Comparison of ENCODE assay signal across 17 mouse cellular contexts in the genomic region with DNA sequence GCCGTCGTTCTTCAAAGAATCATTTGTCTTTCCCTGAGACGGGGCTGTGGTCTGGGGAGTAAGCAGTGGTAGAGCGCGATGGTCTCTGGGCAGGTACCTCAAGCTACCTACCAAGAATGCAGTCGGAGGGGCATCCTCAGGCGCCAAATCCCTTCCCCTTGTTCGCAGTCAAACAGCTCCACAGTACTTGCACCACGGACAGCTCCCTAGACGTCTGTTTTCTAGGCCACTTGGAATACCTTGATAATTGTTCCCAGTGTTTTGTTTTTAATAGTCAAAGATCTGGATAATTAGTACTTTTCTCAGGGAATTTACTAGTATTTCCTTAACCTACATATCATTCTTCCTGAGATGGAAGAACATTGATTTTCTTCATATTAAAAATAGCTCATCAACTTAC. TPM values are rescaled to one million over a fixed set of nuclear protein-coding genes. Genes with fewer than 3 reads are reported as not detected.
DNase-seq lines count a peak whose midpoint lies in the region; ATAC-seq and TF ChIP-seq lines count a peak whose summit lies in the region.
"Had no signal": no experiment of that assay in that cellular context is flagged by ENCODE, and none has a peak within 500 bp of the region (broad histone marks: within the 10 kb centered on the region; RNA-seq: fewer than 3 reads in every experiment).

No protein-coding gene starts in this region.

- H3K4me3 ChIP-seq in forebrain, embryonic 14.5 days (ENCODE audit: low read depth, low read length): no peak overlapping the region; the same call in 1 of the 2 replicates
- H3K4me3 ChIP-seq in forebrain, embryonic 11.5 days (ENCODE audit: low read depth, low read length): no peak overlapping the region
- H3K4me3 ChIP-seq in MEL (ENCODE audit: control insufficient read depth in 1 of 2, insufficient read depth in 1 of 2, low read depth in 2 of 2, low read length in 2 of 2): no peak overlapping the region
- peak overlapping the region; percentile 70 for H3K4me3 ChIP-seq in forebrain, embryonic 16.5 days (replicated peaks; ENCODE audit: low read length)
- peak overlapping the region; percentile 65 for H3K4me3 ChIP-seq in midbrain, embryonic 14.5 days (replicated peaks; ENCODE audit: low read depth, low read length)

- no peaks in the 10 kb centered on the region for H3K9me3 ChIP-seq in forebrain, embryonic 14.5 days (replicated peaks; ENCODE audit: control insufficient read depth, low read length)
- no peaks in the 10 kb centered on the region for H3K9me3 ChIP-seq in forebrain, embryonic 11.5 days (ENCODE audit: control insufficient read depth, low read length)
- no peaks in the 10 kb centered on the region for H3K9me3 ChIP-seq in MEL (replicated peaks; ENCODE audit: insufficient read depth, low read length)
- H3K9me3 ChIP-seq in forebrain, embryonic 16.5 days (ENCODE audit: control insufficient read depth, low read length): no peaks in the 10 kb centered on the region
- no peaks in the 10 kb centered on the region for H3K9me3 ChIP-seq in midbrain, embryonic 14.5 days (ENCODE audit: control insufficient read depth, low read length)
- H3K9me3 ChIP-seq: liver, embryonic 12.5 days had no signal

- no peak overlapping the region for H3K27ac ChIP-seq in forebrain, embryonic 14.5 days (ENCODE audit: low read depth, low read length)
- H3K27ac ChIP-seq in forebrain, embryonic 11.5 days (ENCODE audit: low read depth, low read length): no peak overlapping the region
- no peak overlapping the region for H3K27ac ChIP-seq in MEL (ENCODE audit: control insufficient read depth, low read depth, low read length)
- H3K27ac ChIP-seq in forebrain, embryonic 16.5 days (ENCODE audit: low read length): no peak overlapping the region
- H3K27ac ChIP-seq in midbrain, embryonic 14.5 days (replicated peaks; ENCODE audit: low read depth, low read length): peak overlapping the region; percentile 32; the same call in 1 of the 2 replicates
- H3K27ac ChIP-seq: liver, embryonic 12.5 days had no signal

- peaks cover 9% of the 10 kb centered on the region; the same call in 1 of the 2 replicates for H3K27me3 ChIP-seq in forebrain, embryonic 14.5 days (replicated peaks; ENCODE audit: control insufficient read depth, insufficient read depth, low read length)
- H3K27me3 ChIP-seq in forebrain, embryonic 11.5 days (ENCODE audit: control insufficient read depth, insufficient read depth, low read length): peaks cover 11% of the 10 kb centered on the region; the same call in 1 of the 2 replicates
- no peaks in the 10 kb centered on the region for H3K27me3 ChIP-seq in MEL (ENCODE audit: control insufficient read depth in 1 of 2, insufficient read depth in 2 of 2, low read length in 2 of 2)
- 0 out of 2 replicates have a peak, but pooled peaks cover 7% of the 10 kb centered on the region for H3K27me3 ChIP-seq in forebrain, embryonic 16.5 days (replicated peaks; ENCODE audit: control insufficient read depth, insufficient read depth, low read length)
- H3K27me3 ChIP-seq in midbrain, embryonic 14.5 days (ENCODE audit: control insufficient read depth, insufficient read depth, low read length): no peaks in the 10 kb centered on the region

- H3K36me3 ChIP-seq in forebrain, embryonic 14.5 days (ENCODE audit: control insufficient read depth, insufficient read depth, low read length): no peaks in the 10 kb centered on the region
- no peaks in the 10 kb centered on the region for H3K36me3 ChIP-seq in forebrain, embryonic 11.5 days (ENCODE audit: control insufficient read depth, insufficient read depth, low read length)
- no peaks in the 10 kb centered on the region for H3K36me3 ChIP-seq in MEL (ENCODE audit: control insufficient read depth in 1 of 2, insufficient read depth in 2 of 2, low read length in 2 of 2)
- no peaks in the 10 kb centered on the region for H3K36me3 ChIP-seq in forebrain, embryonic 16.5 days (ENCODE audit: control insufficient read depth, insufficient read depth)
- H3K36me3 ChIP-seq in midbrain, embryonic 14.5 days (ENCODE audit: control insufficient read depth, insufficient read depth, low read length): no peaks in the 10 kb centered on the region
- H3K36me3 ChIP-seq: liver, embryonic 12.5 days had no signal

- H3K4me1 ChIP-seq in forebrain, embryonic 14.5 days (ENCODE audit: control insufficient read depth, insufficient read depth, low read length): peaks cover 7% of the 10 kb centered on the region
- H3K4me1 ChIP-seq in forebrain, embryonic 11.5 days (replicated peaks; ENCODE audit: control insufficient read depth, insufficient read depth, low read length): no peaks in the 10 kb centered on the region
- H3K4me1 ChIP-seq in MEL (ENCODE audit: control insufficient read depth in 1 of 2, insufficient read depth in 2 of 2, low read length in 2 of 2): no peaks in the 10 kb centered on the region
- H3K4me1 ChIP-seq in forebrain, embryonic 16.5 days (replicated peaks; ENCODE audit: control insufficient read depth, insufficient read depth, low read length): peaks cover 19% of the 10 kb centered on the region
- peaks cover 34% of the 10 kb centered on the region for H3K4me1 ChIP-seq in midbrain, embryonic 14.5 days (ENCODE audit: control insufficient read depth, insufficient read depth, low read length)
- H3K4me1 ChIP-seq: liver, embryonic 12.5 days had no signal

- no peak for TF ChIP-seq CTCF in MEL (IDR thresholded peaks at IDR 0.05 in 2 of 3, conservative IDR thresholded peaks at IDR 0.05 in 1 of 3; ENCODE audit: control insufficient read depth in 1 of 3, insufficient read depth in 1 of 3, low read depth in 2 of 3, low read length in 3 of 3, poor library complexity in 1 of 3, severe bottlenecking in 1 of 3)

- no peak for TF ChIP-seq EP300 in MEL (IDR thresholded peaks at IDR 0.05; ENCODE audit: low read depth in 1 of 2, low read length in 2 of 2)

- H3K9ac ChIP-seq in forebrain, embryonic 14.5 days (ENCODE audit: low read length): no peak overlapping the region
- no peak overlapping the region for H3K9ac ChIP-seq in forebrain, embryonic 11.5 days (ENCODE audit: low read length)
- no peak overlapping the region for H3K9ac ChIP-seq in MEL (ENCODE audit: control insufficient read depth, low read depth, low read length, poor library complexity, severe bottlenecking)
- H3K9ac ChIP-seq in forebrain, embryonic 16.5 days (replicated peaks; ENCODE audit: low read depth, low read length): no peak overlapping the region
- no peak overlapping the region for H3K9ac ChIP-seq in midbrain, embryonic 14.5 days (replicated peaks; ENCODE audit: low read length)
- H3K9ac ChIP-seq: liver, embryonic 12.5 days had no signal

- no peaks in the 10 kb centered on the region for H3K79me2 ChIP-seq in MEL (ENCODE audit: control insufficient read depth, insufficient read depth, low read length, poor library complexity)

- TF ChIP-seq RAD21 in MEL (IDR thresholded peaks at IDR 0.05; ENCODE audit: low read depth, low read length): no peak

- 28% methylated on average over 10 of the region's 10 CpGs for WGBS in forebrain, embryonic 14.5 days
- 29% methylated on average over 10 of the region's 10 CpGs for WGBS in forebrain, embryonic 11.5 days
- 26% methylated on average over 10 of the region's 10 CpGs for WGBS in forebrain, embryonic 16.5 days
- 29% methylated on average over 10 of the region's 10 CpGs for WGBS in midbrain, embryonic 14.5 days

- no peak for ATAC-seq in forebrain, embryonic 14.5 days
- ATAC-seq in forebrain, embryonic 11.5 days (replicated peaks; ENCODE audit: low FRiP score): no peak
- no peak for ATAC-seq in forebrain, embryonic 16.5 days
- ATAC-seq in midbrain, embryonic 14.5 days (ENCODE audit: low FRiP score, low TSS enrichment): no peak
- ATAC-seq in megakaryocyte-erythroid progenitor cell, adult 5-6 weeks (replicated peaks; ENCODE audit: low FRiP score, low TSS enrichment, poor library complexity, severe bottlenecking): no peak
- ATAC-seq: liver, embryonic 12.5 days had no signal

- no peak for TF ChIP-seq POLR2A in MEL (IDR thresholded peaks at IDR 0.05; ENCODE audit: control insufficient read depth in 1 of 2, insufficient read depth in 1 of 2, low read depth in 1 of 2, low read length in 2 of 2, poor library complexity in 1 of 2)

- peak overlapping the region; percentile 69; the same call in 1 of the 2 replicates for H3K4me2 ChIP-seq in forebrain, embryonic 14.5 days (ENCODE audit: low read length)
- no peak overlapping the region for H3K4me2 ChIP-seq in forebrain, embryonic 11.5 days (ENCODE audit: low read depth, low read length, severe bottlenecking)
- H3K4me2 ChIP-seq in forebrain, embryonic 16.5 days (ENCODE audit: low read length): peak overlapping the region; percentile 72
- peak overlapping the region; percentile 58 for H3K4me2 ChIP-seq in midbrain, embryonic 14.5 days (ENCODE audit: low read length)

- no peak for DNase-seq in forebrain, embryonic 14.5 days (ENCODE audit: low spot score)
- no peak for DNase-seq in forebrain, embryonic 11.5 days (ENCODE audit: low spot score)
- peak; percentile 4 for DNase-seq in MEL (ENCODE audit: low read depth, low spot score)
- peak; percentile 16 for DNase-seq in midbrain, embryonic 14.5 days
- DNase-seq in layer of hippocampus, postnatal 25 days (ENCODE audit: extremely low spot score in 1 of 2, low spot score in 1 of 2): no peak
- DNase-seq in yolk sac, embryonic 10.5 days (ENCODE audit: low spot score): no peak
- DNase-seq: heart, adult 18-20 months; heart, postnatal 14 days; kidney, adult 8-10 months; lung, postnatal 36 days; thymus, postnatal 14 days had no signal

RNA-seq across cellular contexts. Expression of a gene that starts 0.8 kb away (rescaled TPM):
- 6.0 and 7.5 TPM in 2 replicates for polyA plus RNA-seq in forebrain, embryonic 14.5 days (2014; fragmentation: Nextera tagmentation; extraction: Ambion mirVana)
- 2.1 and 2.2 TPM in 2 replicates for polyA plus RNA-seq in forebrain, embryonic 11.5 days (2014; fragmentation: Nextera tagmentation; extraction: Ambion mirVana)
- total RNA-seq in MEL (2012; rRNA removed): not detected in 2 replicates
- polyA plus RNA-seq in MEL (2012; ENCODE audit: insufficient read depth in 1 of 2, insufficient read length in 2 of 2, low read depth in 1 of 2, low replicate concordance in 2 of 2, missing spikeins in 1 of 2): under 1 TPM in 1 of 2 experiments, not detected in 1; 0.01 TPM
- 8.8 TPM in 2 replicates for polyA plus RNA-seq in forebrain, embryonic 16.5 days (2015; fragmentation: Nextera tagmentation; extraction: Ambion mirVana)
- polyA plus RNA-seq in midbrain, embryonic 14.5 days (2014; fragmentation: Nextera tagmentation; extraction: Ambion mirVana): 13.6 and 15.4 TPM in 2 replicates
- total RNA-seq in layer of hippocampus, postnatal 25 days (2021): 10 to 100 TPM; 46.3 to 54.5 TPM
- total RNA-seq in megakaryocyte-erythroid progenitor cell, adult 5-6 weeks (2014; fragmentation: Nextera tagmentation): 0.07 TPM in 1 of 2 replicates, not detected in the other
- total RNA-seq in megakaryocyte-erythroid progenitor cell, adult 5-6 weeks (2017): 0.05 TPM in 1 of 2 replicates, not detected in the other

RNA-seq across cellular contexts. Expression of a gene that starts 48.7 kb away (rescaled TPM):
- polyA plus RNA-seq in forebrain, embryonic 14.5 days (2014; fragmentation: Nextera tagmentation; extraction: Ambion mirVana): not detected in 2 replicates
- not detected in 2 replicates for polyA plus RNA-seq in forebrain, embryonic 11.5 days (2014; fragmentation: Nextera tagmentation; extraction: Ambion mirVana)
- total RNA-seq in MEL (2012; rRNA removed): not detected in 2 replicates
- not detected for polyA plus RNA-seq in MEL (2012; ENCODE audit: insufficient read depth in 1 of 2, insufficient read length in 2 of 2, low read depth in 1 of 2, low replicate concordance in 2 of 2, missing spikeins in 1 of 2)
- not detected in 2 replicates for polyA plus RNA-seq in forebrain, embryonic 16.5 days (2015; fragmentation: Nextera tagmentation; extraction: Ambion mirVana)
- not detected in 2 replicates for polyA plus RNA-seq in midbrain, embryonic 14.5 days (2014; fragmentation: Nextera tagmentation; extraction: Ambion mirVana)
- total RNA-seq in layer of hippocampus, postnatal 25 days (2021): not detected
- not detected in 2 replicates for total RNA-seq in megakaryocyte-erythroid progenitor cell, adult 5-6 weeks (2014; fragmentation: Nextera tagmentation)
- total RNA-seq in megakaryocyte-erythroid progenitor cell, adult 5-6 weeks (2017): not detected in 2 replicates
- total RNA-seq: adrenal gland, adult 18-20 months; heart, adult 18-20 months; heart, postnatal 14 days; left cerebral cortex, adult 18-20 months had no signal
- polyA plus RNA-seq: cortical plate, adult 2 months; liver, embryonic 12.5 days had no signal

Comparison
In these comparisons a context has a peak if more than half of its experiments do, and no peak if none do; other contexts are left out.
1. H3K4me3 ChIP-seq: peak in forebrain, embryonic 16.5 days (single experiment) and midbrain, embryonic 14.5 days (single experiment); none in forebrain, embryonic 14.5 days (single experiment), forebrain, embryonic 11.5 days (single experiment) and MEL (0 of 2).
2. DNase-seq: peak in MEL (single experiment) and midbrain, embryonic 14.5 days (single experiment); none in forebrain, embryonic 14.5 days (single experiment), forebrain, embryonic 11.5 days (single experiment), layer of hippocampus, postnatal 25 days (0 of 2) and yolk sac, embryonic 10.5 days (single experiment).